Mouse (Mus musculus): ENCODE data around the gene Samd8.
A peak's percentile ranks its signal among the peaks of the same experiment; 100 is the strongest.

Gene Samd8

GRCm38 (mm10) chr14:21792250-21792649 lies 41.9 kb downstream of the Samd8 start:
- no peak for DNase-seq (ENCODE audit: low read depth, low spot score)

DNA sequence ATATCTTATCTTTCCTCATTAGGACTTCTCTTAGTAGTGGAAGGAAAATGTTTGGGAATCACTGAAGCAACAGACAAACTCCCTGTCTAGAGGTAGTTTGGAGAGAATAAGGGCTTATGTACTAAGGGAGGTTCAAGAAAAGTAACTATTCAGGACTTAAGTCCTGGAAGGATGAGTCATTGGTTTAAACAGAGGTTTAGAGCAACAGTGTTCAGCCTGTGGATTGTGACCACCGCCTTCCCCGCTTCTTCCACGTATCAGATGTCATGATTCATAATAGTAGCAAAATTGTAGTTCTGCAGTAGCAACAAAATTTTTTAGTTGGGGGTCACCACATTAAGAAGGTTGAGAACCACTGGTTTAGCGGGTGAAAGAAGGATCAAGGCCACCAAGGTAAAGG lies 50.3 kb downstream of the Samd8 start:
- no peak for DNase-seq (ENCODE audit: low read depth, low spot score)

- DNase-seq (ENCODE audit: low read depth, low spot score): no peak
Observed at GRCm38 (mm10) chr14:21801624-21802023, 51.3 kb downstream of the Samd8 start.

GRCm38 (mm10) chr14:21802543-21803206 lies 52.3 kb downstream of the Samd8 start:
- DNase-seq (ENCODE audit: low read depth, low spot score): no peak

- DNase-seq (ENCODE audit: low read depth, low spot score): no peak
Observed at GRCm38 (mm10) chr14:21806203-21806602, 55.9 kb downstream of the Samd8 start.

- DNase-seq (ENCODE audit: low read depth, low spot score): no peak
Observed at GRCm38 (mm10) chr14:21806631-21807160, 56.4 kb downstream of the Samd8 start.

GRCm38 (mm10) chr14:21808208-21808922 lies 58.0 kb downstream of the Samd8 start:
- DNase-seq (ENCODE audit: low read depth, low spot score): no peak

GRCm38 (mm10) chr14:21809418-21809817 lies 59.1 kb downstream of the Samd8 start:
- no peak for DNase-seq (ENCODE audit: low read depth, low spot score)

- no peak for DNase-seq (ENCODE audit: low read depth, low spot score)
Observed at GRCm38 (mm10) chr14:21811301-21811700, 61.0 kb downstream of the Samd8 start.

DNA sequence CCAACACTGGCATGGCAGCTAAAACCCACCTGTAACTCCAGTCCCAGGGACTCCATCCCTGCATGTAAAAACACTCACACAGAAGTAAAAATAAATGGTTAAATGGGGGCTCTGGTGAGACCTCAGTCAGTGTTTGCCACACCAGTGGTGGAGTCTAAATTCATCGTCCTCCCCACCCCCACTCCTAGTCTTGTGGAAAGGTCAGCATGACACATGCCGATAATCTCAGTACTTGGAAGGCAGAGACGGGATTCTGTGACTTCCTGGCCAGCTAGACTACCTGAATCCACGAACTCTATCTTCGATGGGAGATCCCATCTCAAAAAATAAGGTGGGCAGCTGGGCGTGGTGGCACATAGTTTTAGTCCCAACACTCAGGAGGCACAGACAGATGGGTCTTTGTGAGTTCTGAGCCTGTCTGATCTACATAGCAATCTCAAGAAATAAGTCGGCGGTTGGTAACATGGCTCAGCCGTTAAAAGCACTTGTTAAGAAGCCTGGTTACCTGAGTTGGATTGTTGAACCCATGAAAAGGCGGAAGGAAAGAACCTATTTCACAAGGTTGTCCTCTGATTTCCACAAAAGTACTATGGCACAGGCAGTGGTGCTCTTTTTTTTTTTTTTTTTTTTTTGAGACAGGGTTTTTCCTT lies 61.5 kb downstream of the Samd8 start:
- no peak for DNase-seq (ENCODE audit: low read depth, low spot score)

DNA sequence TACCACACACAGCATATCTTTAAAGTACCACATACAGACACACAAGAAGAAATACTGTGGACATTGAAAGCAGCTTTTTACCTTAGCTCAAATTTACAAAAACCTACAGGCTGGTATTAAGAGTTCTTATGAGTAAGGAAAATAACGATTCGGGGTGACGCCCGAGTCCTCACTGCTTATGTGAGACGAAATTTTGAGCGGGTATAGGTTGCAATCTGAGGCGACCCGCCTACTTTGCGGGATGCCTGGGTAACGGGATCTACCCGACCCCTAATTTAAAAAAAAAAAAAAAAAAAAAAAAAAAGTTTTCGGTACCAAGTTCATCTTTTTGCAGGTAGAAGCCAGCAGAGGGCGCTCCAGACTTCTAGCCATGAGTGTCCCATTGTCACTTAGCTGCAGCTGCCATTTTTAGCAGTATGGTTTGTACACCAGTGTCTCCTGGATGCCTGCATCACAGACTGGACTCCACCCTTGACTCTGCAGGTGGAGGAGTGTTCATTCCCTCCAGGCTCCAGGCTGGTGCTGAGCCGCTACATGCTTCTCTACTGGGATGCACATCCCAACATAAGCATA lies 62.3 kb downstream of the Samd8 start:
- DNase-seq (ENCODE audit: low read depth, low spot score): peak; percentile 84

GRCm38 (mm10) chr14:21813216-21813615 lies 62.9 kb downstream of the Samd8 start:
- DNase-seq (ENCODE audit: low read depth, low spot score): peak; percentile 26

- no peak for DNase-seq (ENCODE audit: low read depth, low spot score)
Observed at GRCm38 (mm10) chr14:21813847-21814246, 63.5 kb downstream of the Samd8 start.

DNA sequence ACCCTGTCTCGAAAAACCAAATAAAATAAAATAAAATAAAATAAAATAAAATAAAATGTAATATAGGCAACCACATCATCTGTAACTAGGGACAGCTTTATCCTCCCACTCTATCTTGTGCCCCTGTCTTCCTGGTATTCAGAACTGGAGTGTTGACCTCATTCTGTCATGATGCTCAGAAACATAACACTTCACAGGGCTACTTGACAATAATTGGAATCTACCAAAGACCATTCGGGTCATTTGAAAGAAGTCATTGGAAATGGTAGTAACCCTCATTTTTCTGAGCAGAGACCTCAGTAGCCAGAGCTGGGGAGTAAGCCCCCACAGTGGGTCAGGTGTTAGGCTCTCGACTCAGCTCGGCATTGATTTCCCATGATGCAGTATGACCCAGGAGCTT lies 64.3 kb downstream of the Samd8 start:
- DNase-seq (ENCODE audit: low read depth, low spot score): no peak

GRCm38 (mm10) chr14:21816255-21816654 lies 65.9 kb downstream of the Samd8 start:
- DNase-seq (ENCODE audit: low read depth, low spot score): no peak

- DNase-seq (ENCODE audit: low read depth, low spot score): no peak
Observed at GRCm38 (mm10) chr14:21817453-21817852, 67.1 kb downstream of the Samd8 start.

DNA sequence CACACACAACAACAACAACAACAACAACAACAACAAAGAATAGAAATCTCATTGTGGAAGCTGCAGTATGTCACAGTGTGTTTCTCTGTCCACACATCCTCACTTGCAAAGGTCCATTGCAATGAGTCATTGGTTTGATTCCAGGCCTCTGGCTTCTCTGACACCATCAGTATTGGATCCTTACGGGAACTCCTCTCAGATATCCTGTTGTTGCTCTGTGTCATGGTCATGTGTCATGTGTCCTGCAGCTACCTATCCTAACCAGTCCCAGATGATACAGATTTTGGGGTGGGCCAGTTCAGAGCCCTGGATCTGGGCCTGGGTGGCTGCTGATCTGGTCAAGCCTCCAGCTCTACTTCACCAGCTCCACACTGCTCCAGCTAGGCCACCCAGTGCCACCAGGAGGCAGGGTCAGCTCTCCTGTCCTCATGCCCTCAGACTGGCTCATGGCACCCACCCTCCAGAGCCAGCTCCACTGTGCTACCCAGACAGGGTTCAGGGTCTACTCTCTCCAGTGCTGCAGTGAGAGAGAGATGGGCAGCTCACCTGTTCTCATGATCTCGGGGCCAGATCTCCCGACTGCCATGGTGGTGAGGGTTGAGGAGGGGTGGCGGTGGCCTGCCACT lies 70.7 kb downstream of the Samd8 start:
- no peak for DNase-seq (ENCODE audit: low read depth, low spot score)

DNA sequence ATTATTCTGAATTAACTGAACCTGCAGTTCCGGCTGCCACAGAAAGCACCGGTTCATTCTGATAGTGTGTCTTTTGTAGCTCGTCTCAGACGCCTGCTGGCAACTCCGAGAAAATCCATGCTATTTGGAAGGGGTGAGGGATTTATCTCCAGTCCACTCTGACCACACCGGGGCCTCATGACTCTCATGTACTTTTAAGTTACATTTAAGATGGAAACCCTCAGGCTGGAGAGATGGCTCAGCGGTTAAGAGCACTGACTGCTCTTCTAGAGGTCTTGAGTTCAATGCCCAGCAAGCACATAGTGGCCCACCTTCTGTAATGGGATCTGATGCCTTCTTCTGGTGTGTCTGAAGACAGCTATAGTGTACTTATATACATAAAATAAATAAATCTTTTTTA lies 72.0 kb downstream of the Samd8 start:
- no peak for DNase-seq (ENCODE audit: low read depth, low spot score)

- DNase-seq (ENCODE audit: low read depth, low spot score): no peak
Observed at GRCm38 (mm10) chr14:21822795-21823374, 72.6 kb downstream of the Samd8 start.

GRCm38 (mm10) chr14:21823897-21824296 lies 73.6 kb downstream of the Samd8 start:
- DNase-seq (ENCODE audit: low read depth, low spot score): no peak

DNA sequence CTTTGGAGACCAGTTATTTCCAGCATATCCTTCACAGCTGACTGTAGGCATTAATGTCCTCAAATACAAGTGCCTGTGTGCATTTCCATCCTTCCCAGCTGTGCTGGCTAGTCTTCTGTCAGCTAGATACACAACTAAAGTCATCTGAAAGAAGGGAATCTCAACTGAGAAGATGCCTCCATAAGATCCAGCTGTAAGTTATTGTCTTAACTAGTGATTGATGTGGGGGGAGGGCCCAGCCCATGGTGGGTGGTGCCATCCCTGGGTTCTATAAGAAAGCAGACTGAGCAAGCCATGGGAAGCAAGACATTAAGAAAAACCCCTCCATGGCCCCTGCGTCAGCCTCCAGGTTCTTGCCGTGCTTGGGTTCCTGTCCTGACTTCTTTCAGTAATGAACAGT lies 74.6 kb downstream of the Samd8 start, which contains the start of gene Vdac2:
Gene Vdac2, plus strand, starts transcription at position 301 of the 400 bp plus-strand sequence.
- DNase-seq (ENCODE audit: low read depth, low spot score): no peak

All from CD4-positive helper T cell, adult 2 months (primary cell).